8 mouse cellular contexts compared by ENCODE assay signal in the genomic region with DNA sequence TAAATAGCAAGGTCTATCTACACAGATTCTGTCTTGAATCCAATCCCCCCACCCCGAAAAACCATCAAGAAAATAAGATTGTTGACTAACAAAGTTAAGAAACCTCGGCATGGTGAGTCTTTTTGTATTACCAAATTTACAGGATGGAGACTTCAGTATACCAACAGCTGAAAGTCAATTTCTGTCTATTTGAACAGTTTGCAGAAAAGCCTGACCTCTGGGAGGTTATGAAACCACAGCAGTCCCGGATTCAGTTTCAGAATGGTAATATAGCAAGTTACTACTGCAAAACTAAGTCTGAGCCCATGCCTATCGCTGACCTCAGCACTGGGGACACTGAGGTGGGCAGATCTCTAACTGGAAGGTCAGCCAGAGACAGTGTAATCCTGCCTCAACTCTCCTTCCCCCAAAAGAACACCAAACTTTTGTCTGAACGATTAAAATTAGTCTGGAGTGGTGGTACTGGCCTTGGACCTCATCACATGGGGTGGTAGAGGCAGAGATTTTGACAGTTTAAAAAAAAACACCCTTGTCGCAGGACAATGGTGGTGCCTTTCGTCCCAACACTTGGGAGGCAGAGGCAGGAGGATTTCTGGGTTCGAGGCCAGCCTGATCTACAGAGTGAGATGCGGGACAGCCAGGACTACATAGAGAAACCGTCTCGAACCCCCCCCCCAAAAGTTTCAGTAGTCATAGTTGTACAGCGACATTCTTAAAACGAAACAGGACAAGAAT. TPM values are rescaled to one million over a fixed set of nuclear protein-coding genes. Genes with fewer than 3 reads are reported as not detected.
DNase-seq lines count a peak whose midpoint lies in the region; ATAC-seq and TF ChIP-seq lines count a peak whose summit lies in the region.

No protein-coding gene starts in this region.

- no peak for DNase-seq in left cerebral cortex, adult 18-20 months (ENCODE audit: low spot score in 2 of 2)
- no peak for DNase-seq in cerebellum, postnatal 14 days
- DNase-seq in gastrocnemius, postnatal 10 days, result no peak

- TF ChIP-seq CTCF in E14TG2a.4 (conservative IDR thresholded peaks at IDR 0.05; ENCODE audit: low read length), result no peak

- peaks cover 41% of the 10 kb centered on the region for H3K4me1 ChIP-seq in erythroblast, embryonic 14.5 days (ENCODE audit: control insufficient read depth)
- peaks cover 36% of the 10 kb centered on the region for H3K4me1 ChIP-seq in E14TG2a.4 (replicated peaks; ENCODE audit: low read depth, low read length)
- H3K4me1 ChIP-seq in forebrain, embryonic 16.5 days (replicated peaks; ENCODE audit: control insufficient read depth, insufficient read depth, low read length), result peaks cover 36% of the 10 kb centered on the region
- H3K4me1 ChIP-seq in liver, embryonic 16.5 days (ENCODE audit: control insufficient read depth, low read depth, low read length), result peaks cover 35% of the 10 kb centered on the region

- peak overlapping the region; percentile 94 for H3K27ac ChIP-seq in forebrain, embryonic 16.5 days (ENCODE audit: low read length)
- peak overlapping the region; percentile 98 for H3K27ac ChIP-seq in liver, embryonic 16.5 days (ENCODE audit: low read length)

- peak overlapping the region; percentile 100 for H3K4me3 ChIP-seq in erythroblast, embryonic 14.5 days (replicated peaks)
- H3K4me3 ChIP-seq in E14TG2a.4 (replicated peaks; ENCODE audit: low read length), result peak overlapping the region; percentile 98
- H3K4me3 ChIP-seq in forebrain, embryonic 16.5 days (replicated peaks; ENCODE audit: low read length), result peak overlapping the region; percentile 94
- peak overlapping the region; percentile 97 for H3K4me3 ChIP-seq in liver, embryonic 16.5 days (ENCODE audit: low read depth, low read length)

- H3K27me3 ChIP-seq in erythroblast, embryonic 14.5 days (ENCODE audit: control insufficient read depth), result no peaks in the 10 kb centered on the region
- no peaks in the 10 kb centered on the region for H3K27me3 ChIP-seq in E14TG2a.4 (ENCODE audit: insufficient read depth, low read length)
- H3K27me3 ChIP-seq in forebrain, embryonic 16.5 days (replicated peaks; ENCODE audit: control insufficient read depth, insufficient read depth, low read length), result no peaks in the 10 kb centered on the region
- no peaks in the 10 kb centered on the region for H3K27me3 ChIP-seq in liver, embryonic 16.5 days (ENCODE audit: control insufficient read depth, insufficient read depth, low read depth, low read length)

- H3K9ac ChIP-seq in forebrain, embryonic 16.5 days (replicated peaks; ENCODE audit: low read depth, low read length), result peak overlapping the region; percentile 74
- H3K9ac ChIP-seq in liver, embryonic 16.5 days (ENCODE audit: low read depth, low read length), result peak overlapping the region; percentile 99

- H3K4me2 ChIP-seq in forebrain, embryonic 16.5 days (ENCODE audit: low read length), result peak overlapping the region; percentile 85
- H3K4me2 ChIP-seq in liver, embryonic 16.5 days (ENCODE audit: low read depth, low read length), result peak overlapping the region; percentile 88

- peaks cover 41% of the 10 kb centered on the region for H3K36me3 ChIP-seq in erythroblast, embryonic 14.5 days (ENCODE audit: control insufficient read depth)
- H3K36me3 ChIP-seq in E14TG2a.4 (ENCODE audit: insufficient read depth, low read length), result peaks cover 36% of the 10 kb centered on the region
- H3K36me3 ChIP-seq in forebrain, embryonic 16.5 days (ENCODE audit: control insufficient read depth, insufficient read depth), result peaks cover 8% of the 10 kb centered on the region; the same call in 1 of the 2 replicates
- peaks cover 23% of the 10 kb centered on the region for H3K36me3 ChIP-seq in liver, embryonic 16.5 days (ENCODE audit: control insufficient read depth, insufficient read depth)

- no peak for ATAC-seq in erythroblast, adult 5-6 weeks (replicated peaks; ENCODE audit: low FRiP score, poor library complexity, severe bottlenecking)
- no peak for ATAC-seq in forebrain, embryonic 16.5 days
- ATAC-seq in liver, embryonic 16.5 days (ENCODE audit: low read depth), result no peak

- no peaks in the 10 kb centered on the region for H3K9me3 ChIP-seq in erythroblast, embryonic 14.5 days (ENCODE audit: control insufficient read depth, low read length)
- peaks cover 28% of the 10 kb centered on the region for H3K9me3 ChIP-seq in E14TG2a.4 (ENCODE audit: low read length)
- H3K9me3 ChIP-seq in forebrain, embryonic 16.5 days (ENCODE audit: control insufficient read depth, low read length), result no peaks in the 10 kb centered on the region
- H3K9me3 ChIP-seq in liver, embryonic 16.5 days (replicated peaks; ENCODE audit: control insufficient read depth, low read length), result no peaks in the 10 kb centered on the region

- 24% methylated on average over 13 of the region's 13 CpGs for WGBS in forebrain, embryonic 16.5 days
- WGBS in liver, embryonic 16.5 days (ENCODE audit: insufficient replicate concordance), result 15% methylated on average over 13 of the region's 13 CpGs

RNA-seq across cellular contexts. Expression of a gene that starts 0.6 kb away (rescaled TPM):
- 0.06 TPM in 1 of 2 replicates, not detected in the other for polyA plus RNA-seq in erythroblast, embryonic 14.5 days (2012)
- not detected in 2 replicates for total RNA-seq in erythroblast, adult 5-6 weeks (2015; ENCODE audit: low replicate concordance)
- total RNA-seq in erythroblast, adult 5-6 weeks (2017; ENCODE audit: low replicate concordance), result 0.43 TPM in 1 of 2 replicates, not detected in the other
- 0.39 and 0.46 TPM in 2 replicates for polyA plus RNA-seq in forebrain, embryonic 16.5 days (2015; fragmentation: Nextera tagmentation; extraction: Ambion mirVana)
- polyA plus RNA-seq in liver, embryonic 16.5 days (2015; fragmentation: Nextera tagmentation; extraction: Ambion mirVana), result 0.18 and 0.27 TPM in 2 replicates
- total RNA-seq in left cerebral cortex, adult 18-20 months (2021), result under 1 TPM; 0.28 to 0.40 TPM
- under 1 TPM; 0.19 to 0.36 TPM for total RNA-seq in gastrocnemius, postnatal 10 days (2021)

RNA-seq across cellular contexts. Expression of a gene that starts 1.5 kb away (rescaled TPM):
- 17.4 and 56.1 TPM in 2 replicates for polyA plus RNA-seq in erythroblast, embryonic 14.5 days (2012)
- total RNA-seq in erythroblast, adult 5-6 weeks (2015; ENCODE audit: low replicate concordance), result 74.2 and 81.7 TPM in 2 replicates
- total RNA-seq in erythroblast, adult 5-6 weeks (2017; ENCODE audit: low replicate concordance), result 106 and 132 TPM in 2 replicates
- 1,295 and 1,372 TPM in 2 replicates for polyA plus RNA-seq in forebrain, embryonic 16.5 days (2015; fragmentation: Nextera tagmentation; extraction: Ambion mirVana)
- polyA plus RNA-seq in liver, embryonic 16.5 days (2015; fragmentation: Nextera tagmentation; extraction: Ambion mirVana), result 573 and 608 TPM in 2 replicates
- 100 to 1,000 TPM; 771 to 830 TPM for total RNA-seq in left cerebral cortex, adult 18-20 months (2021)
- 100 to 1,000 TPM; 703 to 712 TPM for total RNA-seq in gastrocnemius, postnatal 10 days (2021)

RNA-seq across cellular contexts. Expression of a gene that starts 45.4 kb away (rescaled TPM):
- 0.95 and 1.0 TPM in 2 replicates for polyA plus RNA-seq in erythroblast, embryonic 14.5 days (2012)
- total RNA-seq in erythroblast, adult 5-6 weeks (2015; ENCODE audit: low replicate concordance), result 1.2 and 17.8 TPM in 2 replicates
- 6.1 and 6.5 TPM in 2 replicates for total RNA-seq in erythroblast, adult 5-6 weeks (2017; ENCODE audit: low replicate concordance)
- polyA plus RNA-seq in forebrain, embryonic 16.5 days (2015; fragmentation: Nextera tagmentation; extraction: Ambion mirVana), result 10.5 and 13.5 TPM in 2 replicates
- polyA plus RNA-seq in liver, embryonic 16.5 days (2015; fragmentation: Nextera tagmentation; extraction: Ambion mirVana), result 4.0 and 4.2 TPM in 2 replicates
- 10 to 100 TPM; 11.9 to 14.6 TPM for total RNA-seq in left cerebral cortex, adult 18-20 months (2021)
- 1 to 10 TPM; 3.7 to 4.6 TPM for total RNA-seq in gastrocnemius, postnatal 10 days (2021)

RNA-seq across cellular contexts. Expression of a gene that starts 47.6 kb away (rescaled TPM):
- polyA plus RNA-seq in erythroblast, embryonic 14.5 days (2012), result 7.0 and 10.9 TPM in 2 replicates
- 20.9 and 28.6 TPM in 2 replicates for total RNA-seq in erythroblast, adult 5-6 weeks (2015; ENCODE audit: low replicate concordance)
- total RNA-seq in erythroblast, adult 5-6 weeks (2017; ENCODE audit: low replicate concordance), result 13.5 and 16.6 TPM in 2 replicates
- polyA plus RNA-seq in forebrain, embryonic 16.5 days (2015; fragmentation: Nextera tagmentation; extraction: Ambion mirVana), result 33.4 and 38.3 TPM in 2 replicates
- polyA plus RNA-seq in liver, embryonic 16.5 days (2015; fragmentation: Nextera tagmentation; extraction: Ambion mirVana), result 78.3 and 89.5 TPM in 2 replicates
- total RNA-seq in left cerebral cortex, adult 18-20 months (2021), result 10 to 100 TPM; 27.4 to 29.2 TPM
- total RNA-seq in gastrocnemius, postnatal 10 days (2021), result 10 to 100 TPM; 49.8 to 58.0 TPM

RNA-seq across cellular contexts. Expression of a gene that starts 52.8 kb away (rescaled TPM):
- polyA plus RNA-seq in erythroblast, embryonic 14.5 days (2012), result 0.16 and 0.38 TPM in 2 replicates
- 10.9 and 13.1 TPM in 2 replicates for total RNA-seq in erythroblast, adult 5-6 weeks (2015; ENCODE audit: low replicate concordance)
- 4.7 and 5.3 TPM in 2 replicates for total RNA-seq in erythroblast, adult 5-6 weeks (2017; ENCODE audit: low replicate concordance)
- 37.8 and 38.3 TPM in 2 replicates for polyA plus RNA-seq in forebrain, embryonic 16.5 days (2015; fragmentation: Nextera tagmentation; extraction: Ambion mirVana)
- 18.4 and 20.3 TPM in 2 replicates for polyA plus RNA-seq in liver, embryonic 16.5 days (2015; fragmentation: Nextera tagmentation; extraction: Ambion mirVana)
- 10 to 100 TPM; 91.8 to 96.3 TPM for total RNA-seq in left cerebral cortex, adult 18-20 months (2021)
- 1 to 10 TPM; 7.6 to 8.0 TPM for total RNA-seq in gastrocnemius, postnatal 10 days (2021)

Comparison
In these comparisons a context has a peak if more than half of its experiments do, and no peak if none do; other contexts are left out.
1. RNA of a gene that starts 1.5 kb away (total RNA-seq): 771 to 830 TPM in left cerebral cortex, adult 18-20 months and 703 to 712 TPM in gastrocnemius, postnatal 10 days; 74.2 to 132 TPM in erythroblast, adult 5-6 weeks; every median in the first group is over 4 times any median in the second.
2. Peak in every context shown above with its lines, with median percentiles within 50 percentile points of each other: H3K4me3 ChIP-seq.